Comparison of ENCODE assay signal across 13 mouse cellular contexts in genomic region chr17:29084656-29085055, GRCm38 (mm10). TPM values are rescaled to one million over a fixed set of nuclear protein-coding genes. Genes with fewer than 3 reads are reported as not detected.
DNase-seq lines count a peak whose midpoint lies in the region; ATAC-seq lines count a peak whose summit lies in the region.
"Had no signal": no experiment of that assay in that cellular context is flagged by ENCODE, and none has a peak within 500 bp of the region (broad histone marks: within the 10 kb centered on the region; RNA-seq: fewer than 3 reads in every experiment).

No protein-coding gene starts in this region.

- DNase-seq in cerebellum, adult 9-11 months = peak; percentile 1
- no peak for DNase-seq in cerebellum, postnatal 14 days
- DNase-seq in layer of hippocampus, adult 11-12 months (ENCODE audit: low spot score) = peak; percentile 3
- no peak for DNase-seq in layer of hippocampus, adult 9-11 months
- DNase-seq in thymus, postnatal 4 days = peak; percentile 2
- DNase-seq in thymus, postnatal 36 days = no peak
- DNase-seq: adrenal gland, postnatal 25 days; cerebellum, adult 18-20 months; embryo, embryonic 11 days; gastrocnemius, postnatal 10 days had no signal

- no peak for ATAC-seq in granulocyte monocyte progenitor cell, adult 5-6 weeks (replicated peaks; ENCODE audit: poor library complexity, severe bottlenecking)
- ATAC-seq: forebrain, embryonic 14.5 days; hindbrain, postnatal 0 days had no signal

RNA-seq across cellular contexts. Expression of gene Cdkn1a, which starts 6.1 kb away (rescaled TPM):
- 8.2 and 9.8 TPM in 2 replicates for total RNA-seq in granulocyte monocyte progenitor cell, adult 5-6 weeks (2014; fragmentation: Nextera tagmentation)
- total RNA-seq in granulocyte monocyte progenitor cell, adult 5-6 weeks (2017) = 1.3 and 3.2 TPM in 2 replicates

RNA-seq across cellular contexts. Expression of gene Rab44, which starts 29.3 kb away (rescaled TPM):
- total RNA-seq in granulocyte monocyte progenitor cell, adult 5-6 weeks (2014; fragmentation: Nextera tagmentation) = 318 and 350 TPM in 2 replicates
- total RNA-seq in granulocyte monocyte progenitor cell, adult 5-6 weeks (2017) = 315 and 369 TPM in 2 replicates

RNA-seq across cellular contexts. Expression of gene Srsf3, which starts 52.2 kb away (rescaled TPM):
- total RNA-seq in granulocyte monocyte progenitor cell, adult 5-6 weeks (2014; fragmentation: Nextera tagmentation) = 474 and 486 TPM in 2 replicates
- total RNA-seq in granulocyte monocyte progenitor cell, adult 5-6 weeks (2017) = 734 and 859 TPM in 2 replicates

Comparison
In these comparisons a context has a peak if more than half of its experiments do, and no peak if none do; other contexts are left out.
1. DNase-seq: peak in cerebellum, adult 9-11 months (single experiment), layer of hippocampus, adult 11-12 months (single experiment) and thymus, postnatal 4 days (single experiment); none in cerebellum, postnatal 14 days (0 of 2), layer of hippocampus, adult 9-11 months (single experiment) and thymus, postnatal 36 days (0 of 2).